Mouse (Mus musculus): ENCODE data around the gene Iqcn. TPM values are rescaled to one million over a fixed set of nuclear protein-coding genes. Genes with fewer than 3 reads are reported as not detected.

The Iqcn gene
- polyA plus RNA-seq (2014; fragmentation: Nextera tagmentation; extraction: Ambion mirVana): 0.04 TPM in 1 of 2 replicates, not detected in the other

DNA sequence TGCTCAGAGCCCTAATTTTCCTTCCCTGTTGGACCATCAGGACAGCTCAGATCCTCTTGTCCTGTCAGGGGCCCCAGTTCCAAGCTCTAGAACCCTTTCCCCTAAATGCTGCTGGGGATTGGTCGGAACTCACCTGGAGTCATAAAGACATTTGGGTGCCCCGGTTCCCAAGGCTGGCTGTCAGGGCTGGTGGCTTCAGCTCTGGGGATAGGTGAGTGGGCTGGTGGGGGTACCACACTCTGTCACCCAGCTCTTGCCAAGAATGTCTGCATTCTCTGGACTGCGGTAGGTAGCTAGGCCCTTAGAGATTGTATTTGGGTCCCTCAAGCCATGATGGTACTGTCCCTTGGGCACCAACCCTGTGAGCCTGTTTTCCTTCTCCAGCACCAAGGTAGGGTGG, at the start of gene Iqcn:
Gene Iqcn, plus strand, starts transcription at position 171 of the 400 bp plus-strand sequence.
- no peak within 1 kb of the TSS for H3K9ac ChIP-seq (ENCODE audit: low read length)
- DNase-seq (ENCODE audit: low spot score, missing footprints) (no peak), ATAC-seq (ENCODE audit: low FRiP score) (no peak)
- H3K4me2 ChIP-seq: no peak within 1 kb of the TSS; the same call in 1 of the 2 replicates
- H3K9me3 ChIP-seq (ENCODE audit: control insufficient read depth, low read length): no peaks in the 10 kb centered on the region
- H3K36me3 ChIP-seq (ENCODE audit: control insufficient read depth, insufficient read depth, low read length): no peaks in the 10 kb centered on the region
- no peaks in the 10 kb centered on the region for H3K27me3 ChIP-seq (ENCODE audit: control insufficient read depth, insufficient read depth, low read length)
- WGBS: 90% methylated on average over 3 of the region's 3 CpGs
- no peak within 1 kb of the TSS for H3K4me3 ChIP-seq (ENCODE audit: low read depth, low read length)
- no peak within 1 kb of the TSS for H3K27ac ChIP-seq (ENCODE audit: low read depth, low read length)
- H3K4me1 ChIP-seq (ENCODE audit: control insufficient read depth, insufficient read depth, low read length): peaks cover 12% of the 10 kb centered on the region

GRCm38 (mm10) chr8:70654121-70654520, 49.1 kb upstream of the Iqcn start:
- WGBS: 85% methylated on average over 1 of the region's 1 CpGs
- Histone ChIP-seq H3K4me1 (ENCODE audit: control insufficient read depth, insufficient read depth, low read length) (peaks cover 44% of the 10 kb centered on the region), H3K27me3 (ENCODE audit: control insufficient read depth, insufficient read depth, low read length) (no peaks in the 10 kb centered on the region), H3K4me2 (no peak overlapping the region), H3K9ac (ENCODE audit: low read length) (no peak overlapping the region), H3K9me3 (ENCODE audit: control insufficient read depth, low read length) (no peaks in the 10 kb centered on the region), H3K4me3 (ENCODE audit: low read depth, low read length) (no peak overlapping the region), H3K36me3 (ENCODE audit: control insufficient read depth, insufficient read depth, low read length) (peaks cover 12% of the 10 kb centered on the region), H3K27ac (ENCODE audit: low read depth, low read length) (no peak overlapping the region)
- ATAC-seq (ENCODE audit: low FRiP score): no peak
- DNase-seq (ENCODE audit: low spot score, missing footprints): no peak

DNA sequence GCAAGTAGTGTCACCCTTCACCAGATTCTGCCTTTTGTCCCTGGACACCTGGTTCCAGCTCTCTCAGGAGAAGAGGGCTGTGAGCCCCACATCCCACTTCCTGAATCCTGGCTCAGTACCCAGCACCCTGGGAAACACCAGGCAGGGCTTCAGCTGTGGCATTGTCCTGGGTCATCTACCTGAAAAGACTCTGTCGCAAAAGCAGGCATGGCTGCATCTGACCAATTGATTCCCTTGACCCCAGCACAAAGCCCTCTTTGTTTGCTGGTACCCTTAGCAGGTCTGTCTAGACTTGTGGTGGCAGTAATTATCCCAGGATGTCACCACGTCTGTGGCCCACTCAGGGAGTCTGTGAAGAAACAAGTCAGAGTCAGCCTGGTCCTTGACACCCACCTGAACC, 47.8 kb upstream of the Iqcn start:
- DNase-seq (ENCODE audit: low spot score, missing footprints): no peak
- Histone ChIP-seq H3K36me3 (ENCODE audit: control insufficient read depth, insufficient read depth, low read length) (peaks cover 3% of the 10 kb centered on the region; the same call in 1 of the 2 replicates), H3K4me3 (ENCODE audit: low read depth, low read length) (no peak overlapping the region), H3K4me1 (ENCODE audit: control insufficient read depth, insufficient read depth, low read length) (peaks cover 47% of the 10 kb centered on the region), H3K9me3 (ENCODE audit: control insufficient read depth, low read length) (no peaks in the 10 kb centered on the region), H3K27ac (ENCODE audit: low read depth, low read length) (peak overlapping the region; percentile 96), H3K4me2 (peak overlapping the region; percentile 17; the same call in 1 of the 2 replicates), H3K9ac (ENCODE audit: low read length) (peak overlapping the region; percentile 41), H3K27me3 (ENCODE audit: control insufficient read depth, insufficient read depth, low read length) (no peaks in the 10 kb centered on the region)
- ATAC-seq (ENCODE audit: low FRiP score): no peak
- WGBS: 12% methylated on average over 2 of the region's 2 CpGs

GRCm38 (mm10) chr8:70656193-70656790, 47.0 kb upstream of the Iqcn start:
- 29% methylated on average over 13 of the region's 13 CpGs for WGBS
- DNase-seq (ENCODE audit: low spot score, missing footprints) (peak; percentile 93), ATAC-seq (ENCODE audit: low FRiP score) (peak; percentile 60)
- peak overlapping the region; percentile 96 for H3K27ac ChIP-seq (ENCODE audit: low read depth, low read length)
- H3K4me2 ChIP-seq: 0 out of 2 replicates have a peak overlapping the region, but pooled peaks have one; percentile 17
- H3K36me3 ChIP-seq (ENCODE audit: control insufficient read depth, insufficient read depth, low read length): 0 out of 2 replicates have a peak, but pooled peaks cover 2% of the 10 kb centered on the region
- peaks cover 48% of the 10 kb centered on the region for H3K4me1 ChIP-seq (ENCODE audit: control insufficient read depth, insufficient read depth, low read length)
- H3K9ac ChIP-seq (ENCODE audit: low read length): peak overlapping the region; percentile 41
- H3K27me3 ChIP-seq (ENCODE audit: control insufficient read depth, insufficient read depth, low read length): no peaks in the 10 kb centered on the region
- H3K9me3 ChIP-seq (ENCODE audit: control insufficient read depth, low read length): no peaks in the 10 kb centered on the region
- H3K4me3 ChIP-seq (ENCODE audit: low read depth, low read length): no peak overlapping the region

DNA sequence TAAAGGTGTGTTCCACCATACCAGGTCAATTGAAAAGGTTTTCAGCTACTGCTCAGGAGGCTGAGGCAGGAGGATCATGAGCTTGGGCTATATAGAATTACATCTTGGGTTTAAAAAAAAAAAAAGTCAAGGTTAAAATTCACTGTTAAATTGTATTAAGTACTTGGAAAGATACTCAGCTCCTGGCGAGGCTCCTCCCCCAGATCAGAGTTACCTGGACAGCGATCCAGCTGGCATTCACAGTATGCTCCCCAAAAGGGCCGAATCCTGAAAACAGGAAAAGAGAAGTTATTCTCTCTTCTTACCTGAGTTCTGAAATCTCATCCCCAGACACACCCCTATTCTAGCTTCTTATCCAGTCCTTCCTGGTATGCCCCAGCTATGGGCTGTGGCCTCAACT, 46.0 kb upstream of the Iqcn start:
- Histone ChIP-seq H3K4me3 (ENCODE audit: low read depth, low read length) (peak overlapping the region; percentile 79; the same call in 1 of the 2 replicates), H3K4me2 (peak overlapping the region; percentile 91), H3K9ac (ENCODE audit: low read length) (peak overlapping the region; percentile 82; the same call in 1 of the 2 replicates)

GRCm38 (mm10) chr8:70657739-70658138, 45.5 kb upstream of the Iqcn start:
- peaks cover 48% of the 10 kb centered on the region for H3K4me1 ChIP-seq (ENCODE audit: control insufficient read depth, insufficient read depth, low read length)
- ATAC-seq (ENCODE audit: low FRiP score) (no peak), DNase-seq (ENCODE audit: low spot score, missing footprints) (no peak)
- H3K9ac ChIP-seq (ENCODE audit: low read length): peak overlapping the region; percentile 82; the same call in 1 of the 2 replicates
- peak overlapping the region; percentile 79 for H3K4me3 ChIP-seq (ENCODE audit: low read depth, low read length)
- H3K36me3 ChIP-seq (ENCODE audit: control insufficient read depth, insufficient read depth, low read length): no peaks in the 10 kb centered on the region
- H3K4me2 ChIP-seq: peak overlapping the region; percentile 91
- no peaks in the 10 kb centered on the region for H3K9me3 ChIP-seq (ENCODE audit: control insufficient read depth, low read length)
- H3K27me3 ChIP-seq (ENCODE audit: control insufficient read depth, insufficient read depth, low read length): no peaks in the 10 kb centered on the region
- peak overlapping the region; percentile 96 for H3K27ac ChIP-seq (ENCODE audit: low read depth, low read length)
- 79% methylated on average over 2 of the region's 2 CpGs for WGBS

More for the DNA sequence above, 46.0 kb upstream of the Iqcn start:
- Histone ChIP-seq H3K27ac (ENCODE audit: low read depth, low read length) (peak overlapping the region; percentile 96), H3K36me3 (ENCODE audit: control insufficient read depth, insufficient read depth, low read length) (0 out of 2 replicates have a peak, but pooled peaks cover 2% of the 10 kb centered on the region), H3K4me1 (ENCODE audit: control insufficient read depth, insufficient read depth, low read length) (peaks cover 48% of the 10 kb centered on the region), H3K27me3 (ENCODE audit: control insufficient read depth, insufficient read depth, low read length) (no peaks in the 10 kb centered on the region), H3K9me3 (ENCODE audit: control insufficient read depth, low read length) (no peaks in the 10 kb centered on the region)
- DNase-seq (ENCODE audit: low spot score, missing footprints) (no peak), ATAC-seq (ENCODE audit: low FRiP score) (no peak)
- 96% methylated on average over 3 of the region's 3 CpGs for WGBS

DNA sequence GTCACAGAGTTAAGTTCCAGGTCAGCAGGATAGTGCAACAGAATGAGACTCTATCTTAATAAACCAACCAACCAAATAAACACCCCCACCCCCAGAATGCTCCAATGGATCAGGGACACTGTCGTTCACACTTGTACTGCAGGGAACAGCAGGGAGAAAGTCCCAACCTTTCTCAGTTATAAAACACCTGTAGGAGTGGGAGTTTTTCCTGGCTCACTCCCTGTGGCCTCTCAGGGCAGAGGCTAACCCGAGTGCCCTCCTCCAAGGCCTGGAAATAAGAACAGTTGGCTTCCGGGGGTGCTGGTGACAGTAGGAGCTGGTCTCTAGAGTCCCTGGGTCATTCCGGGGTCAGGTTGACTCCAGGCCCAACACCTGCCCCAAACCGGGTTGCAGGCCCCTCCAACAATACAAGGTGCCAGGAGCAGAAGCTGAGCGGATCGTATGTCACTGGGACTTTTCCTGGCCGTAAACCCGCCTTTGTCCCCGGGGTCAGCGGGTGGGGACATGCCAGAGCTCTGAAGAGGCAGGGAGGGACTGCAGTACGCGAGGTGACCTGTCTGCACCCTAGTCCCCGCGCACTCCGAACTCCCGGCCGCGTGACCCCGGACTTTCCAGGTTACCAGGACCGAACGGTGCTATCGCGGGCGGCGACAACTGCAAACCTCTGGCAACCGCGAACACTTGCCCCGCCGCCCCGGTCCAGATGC, 44.2 kb upstream of the Iqcn start:
- peak; percentile 43 for ATAC-seq (ENCODE audit: low FRiP score)
- 2% methylated on average over 31 of the region's 31 CpGs for WGBS

DNA sequence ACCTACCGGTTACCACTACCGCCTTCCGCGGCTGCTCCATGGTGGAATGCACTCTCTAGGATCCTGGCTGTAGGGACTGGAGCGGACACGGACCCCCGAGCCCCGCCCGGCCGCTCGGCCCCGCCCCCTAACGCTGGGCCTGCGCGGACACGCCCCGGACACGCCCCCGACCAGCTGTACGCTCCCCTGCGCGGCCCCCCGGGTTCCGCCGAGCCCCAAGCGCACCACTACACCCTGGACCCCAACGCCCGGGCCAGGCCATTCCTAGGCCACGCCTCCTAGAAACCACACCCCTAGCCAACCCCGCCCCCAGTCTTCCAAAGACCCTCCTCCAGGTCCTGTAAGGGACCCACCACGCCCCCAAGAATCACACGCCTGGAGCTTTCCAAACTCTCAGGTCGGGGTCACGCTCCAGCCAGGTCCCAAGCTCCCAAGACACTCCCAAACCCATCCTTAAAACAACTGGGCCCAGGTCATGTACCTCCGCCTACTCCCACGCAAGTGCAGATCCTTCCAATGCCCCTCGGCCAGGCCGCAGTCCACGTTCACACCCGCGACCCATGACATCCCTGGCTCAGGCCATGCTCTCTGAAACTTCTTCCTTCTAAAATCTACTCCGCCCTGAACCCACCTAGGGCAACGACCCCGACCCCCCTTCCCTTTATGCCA, 43.5 kb upstream of the Iqcn start:
- no peak overlapping the region; the same call in 1 of the 2 replicates for H3K27ac ChIP-seq (ENCODE audit: low read depth, low read length)
- peaks cover 42% of the 10 kb centered on the region for H3K4me1 ChIP-seq (ENCODE audit: control insufficient read depth, insufficient read depth, low read length)
- WGBS: under 1% methylated on average over 44 of the region's 44 CpGs
- H3K36me3 ChIP-seq (ENCODE audit: control insufficient read depth, insufficient read depth, low read length): no peaks in the 10 kb centered on the region
- H3K9ac ChIP-seq (ENCODE audit: low read length): peak overlapping the region; percentile 82
- ATAC-seq (ENCODE audit: low FRiP score) (peak; percentile 91), DNase-seq (ENCODE audit: low spot score, missing footprints) (peak; percentile 100)
- no peaks in the 10 kb centered on the region for H3K9me3 ChIP-seq (ENCODE audit: control insufficient read depth, low read length)
- no peaks in the 10 kb centered on the region for H3K27me3 ChIP-seq (ENCODE audit: control insufficient read depth, insufficient read depth, low read length)
- H3K4me3 ChIP-seq (ENCODE audit: low read depth, low read length): peak overlapping the region; percentile 79
- peak overlapping the region; percentile 91 for H3K4me2 ChIP-seq

More for the DNA sequence above, 44.2 kb upstream of the Iqcn start:
- Histone ChIP-seq H3K4me2 (peak overlapping the region; percentile 91), H3K9me3 (ENCODE audit: control insufficient read depth, low read length) (no peaks in the 10 kb centered on the region), H3K27me3 (ENCODE audit: control insufficient read depth, insufficient read depth, low read length) (no peaks in the 10 kb centered on the region), H3K4me3 (ENCODE audit: low read depth, low read length) (peak overlapping the region; percentile 79), H3K9ac (ENCODE audit: low read length) (peak overlapping the region; percentile 82), H3K36me3 (ENCODE audit: control insufficient read depth, insufficient read depth, low read length) (no peaks in the 10 kb centered on the region), H3K27ac (ENCODE audit: low read depth, low read length) (peak overlapping the region; percentile 48; the same call in 1 of the 2 replicates), H3K4me1 (ENCODE audit: control insufficient read depth, insufficient read depth, low read length) (peaks cover 46% of the 10 kb centered on the region)
- DNase-seq (ENCODE audit: low spot score, missing footprints): no peak
